Mouse (Mus musculus): ENCODE results near the gene Osbp. TPM values are rescaled to one million over a fixed set of nuclear protein-coding genes. Genes with fewer than 3 reads are reported as not detected.

The Osbp gene
- total RNA-seq, 2 experiments from 2014 or later: 74.0 to 83.6 TPM

- peak; percentile 83 to 89 for DNase-seq
- intact Hi-C loops (cut with DNase I): loop anchor here (2.0 to 10.0 kb wide), 4 partner anchors 191 to 788 kb away; partner anchors contain the start of genes Gm4952, Lpxn, Stx3 and Zfp91
These were observed 44.0 kb downstream of the Osbp start for GRCm38 (mm10) chr19:12009501-12010280.

GRCm38 (mm10) chr19:12010281-12010771 is 44.6 kb downstream of the Osbp start:
- intact Hi-C loops (cut with DNase I): loop anchor here (2.0 to 10.0 kb wide), 3 partner anchors 192 to 787 kb away; partner anchors contain the start of genes Gm4952, Lpxn, Stx3 and Zfp91
- DNase-seq: peak; percentile 67 to 77

GRCm38 (mm10) chr19:12010916-12011559 is 45.3 kb downstream of the Osbp start:
- peak; percentile 84 to 86 for DNase-seq
- intact Hi-C loops (cut with DNase I): loop anchor here (1.0 to 10.0 kb wide), 4 partner anchors 99 to 786 kb away; partner anchors contain the start of genes Gm4952, Lpxn, Patl1 and Stx3

- DNase-seq: peak; percentile 92 to 94
- intact Hi-C loops (cut with DNase I): loop anchor here (1.0 to 10.0 kb wide), 5 partner anchors 100 to 785 kb away; partner anchors contain the start of genes Gm4952, Lpxn, Patl1 and Stx3
These were observed 46.1 kb downstream of the Osbp start for GRCm38 (mm10) chr19:12011560-12012556.

GRCm38 (mm10) chr19:12012615-12013014 is 46.9 kb downstream of the Osbp start:
- intact Hi-C loops (cut with DNase I): loop anchor here (2.0 to 10.0 kb wide), 3 partner anchors 236 to 785 kb away; partner anchors contain the start of genes Gm4952, Lpxn and Zfp91
- DNase-seq: no peak

- DNase-seq: peak; percentile 59 to 73
- intact Hi-C loops (cut with DNase I): loop anchor here (2.0 to 10.0 kb wide), 3 partner anchors 236 to 784 kb away; partner anchors contain the start of genes Gm4952, Lpxn and Zfp91
These were observed 47.5 kb downstream of the Osbp start for GRCm38 (mm10) chr19:12013228-12013627.

- no peak for DNase-seq
- intact Hi-C loops (cut with DNase I): loop anchor here (10.0 kb wide), 1 partner anchor 579 kb away; the partner anchor contains the start of gene Gm4952
These were observed 50.0 kb downstream of the Osbp start for GRCm38 (mm10) chr19:12015708-12016107.

- DNase-seq: no peak
- intact Hi-C loops (cut with DNase I): loop anchor here (10.0 kb wide), 1 partner anchor 579 kb away; the partner anchor contains the start of gene Gm4952
These were observed 50.5 kb downstream of the Osbp start for GRCm38 (mm10) chr19:12016192-12016591.

- intact Hi-C loops (cut with DNase I): no loop called here
- no peak for DNase-seq
These were observed 58.4 kb downstream of the Osbp start for GRCm38 (mm10) chr19:12024149-12024548.

GRCm38 (mm10) chr19:12025333-12025732 is 59.6 kb downstream of the Osbp start:
- DNase-seq: no peak
- intact Hi-C loops (cut with DNase I): no loop called here

- intact Hi-C loops (cut with DNase I): no loop called here
- DNase-seq: no peak
These were observed 60.9 kb downstream of the Osbp start for GRCm38 (mm10) chr19:12026606-12027005.

- no peak for DNase-seq
- intact Hi-C loops (cut with DNase I): no loop called here
These were observed 72.0 kb downstream of the Osbp start for GRCm38 (mm10) chr19:12037727-12038126.

GRCm38 (mm10) chr19:12041217-12041616 is 75.5 kb downstream of the Osbp start, which contains the start of gene Olfr1423:
TSS of gene Olfr1423 (minus strand) at chr19:12041317.
- intact Hi-C loops (cut with DNase I): no loop called here
- no peak for DNase-seq

- intact Hi-C loops (cut with DNase I): no loop called here
- DNase-seq: no peak
These were observed 77.4 kb downstream of the Osbp start for GRCm38 (mm10) chr19:12043163-12043562.

Small RNA genes within 50 kb of the gene (microRNA-seq; reads per million reads assigned to microRNA genes)
- gene Mir6994: 4.0 to 4.5 reads per million in 2 experiments

Other genes starting within 250 kb of the Osbp start
- gene Gif, start 218.4 kb upstream of the Osbp start, total RNA-seq (2021): not detected
- gene Mrpl16, start 195.6 kb upstream of the Osbp start, total RNA-seq (2021): 10 to 100 TPM; 90.2 to 93.8 TPM
- 1 to 10 TPM; 5.9 to 8.4 TPM for gene Stx3, start 146.5 kb upstream of the Osbp start, total RNA-seq (2021)
- not detected for gene Olfr1417, start 126.7 kb upstream of the Osbp start, total RNA-seq (2021)
- gene Olfr1418, start 104.9 kb upstream of the Osbp start, total RNA-seq (2021): not detected
- gene Olfr1419, start 90.8 kb upstream of the Osbp start, total RNA-seq (2021): not detected
- gene Olfr1420, start 79.4 kb upstream of the Osbp start, total RNA-seq (2021): not detected
- gene Patl1, start 53.5 kb upstream of the Osbp start, total RNA-seq (2021): 10 to 100 TPM; 33.2 to 33.8 TPM
- not detected for gene Olfr1423, start 75.4 kb downstream of the Osbp start, total RNA-seq (2021)
- gene Olfr1424, start 96.7 kb downstream of the Osbp start, total RNA-seq (2021): not detected
- gene Olfr1425, start 111.8 kb downstream of the Osbp start, total RNA-seq (2021): not detected
- gene Olfr1426, start 126.1 kb downstream of the Osbp start, total RNA-seq (2021): not detected
- gene Olfr1427, start 137.4 kb downstream of the Osbp start, total RNA-seq (2021): not detected
- not detected for gene Olfr1428, start 150.0 kb downstream of the Osbp start, total RNA-seq (2021)
- gene Olfr76, start 157.3 kb downstream of the Osbp start, total RNA-seq (2021): not detected
- not detected for gene Olfr1555-ps1, start 204.2 kb downstream of the Osbp start, total RNA-seq (2021)
- gene Olfr1431, start 234.7 kb downstream of the Osbp start, total RNA-seq (2021): not detected